Mouse (Mus musculus): ENCODE data around the gene Srsf4.

GRCm38 (mm10) chr4:131906423-131906822 lies 33.0 kb downstream of the Srsf4 start:
- TF ChIP-seq CTCF (IDR thresholded peaks at IDR 0.05; ENCODE audit: low read depth) (no peak), EP300 (IDR thresholded peaks at IDR 0.05; ENCODE audit: low read depth) (no peak)

Data from liver, embryonic 14.5 days (tissue).